Mouse (Mus musculus) liver, embryonic 14.5 days (tissue): ENCODE measurements around the gene Ift20.

ENCODE experiments used
- CTCF ChIP-seq: IDR thresholded peaks from 2 replicates; pipeline ENCODE4 v1.5.1; 2016; ENCODE audit warnings: antibody characterized with exemption, low read depth, control low read depth
- EP300 ChIP-seq: IDR thresholded peaks from 2 replicates; pipeline ENCODE4 v1.6.1; 2016; ENCODE audit warnings: antibody characterized with exemption, low read depth

DNA sequence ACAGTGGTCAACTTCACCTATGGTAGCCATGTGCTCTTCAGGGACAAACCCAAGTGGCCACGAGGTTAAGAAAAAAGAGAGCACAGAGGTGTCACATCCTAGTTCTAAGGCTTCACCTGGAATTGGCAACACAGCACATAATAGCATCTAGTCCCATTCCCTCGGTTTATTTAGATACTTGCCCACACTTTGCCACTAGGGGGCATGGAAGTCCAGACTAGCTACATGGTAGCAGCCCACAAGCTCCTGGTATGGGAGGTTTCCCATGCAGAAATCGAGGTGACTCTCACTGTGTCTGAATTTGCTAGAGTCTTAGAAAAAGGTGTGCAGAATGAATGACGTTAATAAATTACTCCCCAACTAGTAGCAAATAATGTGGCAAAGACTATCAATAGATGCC is 24.3 kb downstream of the Ift20 start:
- TF ChIP-seq CTCF: peak; percentile 84
- no peak for TF ChIP-seq EP300
